Mouse (Mus musculus) midbrain, embryonic 10.5 days (tissue): Measurements from ENCODE around the gene Nid2. TPM values are rescaled to one million over a fixed set of nuclear protein-coding genes. Genes with fewer than 3 reads are reported as not detected.

Experiments used
- DNase-seq: peaks from one replicate; pipeline ENCODE4 v3.0.0-alpha.2; 2017; ENCODE audit warnings: low spot score
- H3K27ac ChIP-seq: fragments of 300-500 bp; sonication (generic); replicated peaks from 2 replicates; pipeline ENCODE4 v1.5.1; 2016; ENCODE audit warnings: mild to moderate bottlenecking
- H3K27me3 ChIP-seq: fragments of 300-500 bp; sonication (generic); 2 replicates; pipeline ENCODE4 v1.6.1; 2016; ENCODE audit warnings: low read depth, mild to moderate bottlenecking; ENCODE audit not compliant: poor library complexity, severe bottlenecking
- H3K36me3 ChIP-seq: fragments of 300-500 bp; sonication (generic); 2 replicates; pipeline ENCODE4 v1.6.1; 2016; ENCODE audit warnings: mild to moderate bottlenecking, moderate library complexity
- H3K4me1 ChIP-seq: fragments of 300-500 bp; sonication (generic); 2 replicates; pipeline ENCODE4 v1.6.1; 2016
- H3K4me3 ChIP-seq: fragments of 300-500 bp; sonication (generic); 2 replicates; pipeline ENCODE4 v1.5.1; 2016; ENCODE audit warnings: mild to moderate bottlenecking, moderate library complexity
- H3K9me3 ChIP-seq: fragments of 300-500 bp; sonication (generic); replicated peaks from 2 replicates; pipeline ENCODE4 v1.6.1; 2016; ENCODE audit warnings: mild to moderate bottlenecking
- WGBS: fragments of 180-500 bp; shearing (Covaris S2); methylation state at CpG from one replicate; pipeline ENCODE4 v1.1.7; 2016; 5-methylcytosine and 5-hydroxymethylcytosine counted together
- polyA plus RNA-seq: library from polyadenylated mRNA; unstranded; fragments of >200 nt; fragmentation: Nextera tagmentation; extraction: Ambion mirVana; gene quantifications from 2 replicates; pipeline ENCODE4 v1.2.1, GENCODE M21; 2016

Nid2 gene
- polyA plus RNA-seq, 1 experiment from 2014 or later = 41.0 TPM

DNA sequence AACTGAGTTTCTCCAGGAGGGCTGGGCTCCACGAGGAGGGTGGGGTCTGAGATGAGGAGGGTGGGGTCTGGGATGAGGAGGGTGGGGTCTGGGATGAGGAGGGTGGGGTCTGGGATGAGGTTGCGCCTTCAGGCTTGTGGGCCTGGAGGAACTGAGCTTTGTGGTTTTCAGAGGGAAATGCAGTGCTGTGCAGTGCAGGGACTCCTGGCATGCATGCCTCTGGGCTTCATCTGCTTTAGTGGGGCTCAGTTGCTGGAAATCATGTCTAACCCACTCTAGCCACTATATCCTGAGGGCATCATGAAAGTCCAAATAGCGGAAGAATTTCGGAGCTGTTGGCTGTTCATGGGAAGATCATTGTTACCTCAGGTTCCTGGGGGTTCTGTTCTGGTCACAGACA, 52.2 kb downstream of the Nid2 start:
- Histone ChIP-seq H3K27ac (no peak overlapping the region), H3K4me3 (no peak overlapping the region), H3K36me3 (peaks cover 5% of the 10 kb centered on the region; the same call in 1 of the 2 replicates), H3K4me1 (peaks cover 7% of the 10 kb centered on the region; the same call in 1 of the 2 replicates), H3K9me3 (no peaks in the 10 kb centered on the region), H3K27me3 (no peaks in the 10 kb centered on the region)
- WGBS = 60% methylated on average over 4 of the region's 4 CpGs
- no peak for DNase-seq

DNA sequence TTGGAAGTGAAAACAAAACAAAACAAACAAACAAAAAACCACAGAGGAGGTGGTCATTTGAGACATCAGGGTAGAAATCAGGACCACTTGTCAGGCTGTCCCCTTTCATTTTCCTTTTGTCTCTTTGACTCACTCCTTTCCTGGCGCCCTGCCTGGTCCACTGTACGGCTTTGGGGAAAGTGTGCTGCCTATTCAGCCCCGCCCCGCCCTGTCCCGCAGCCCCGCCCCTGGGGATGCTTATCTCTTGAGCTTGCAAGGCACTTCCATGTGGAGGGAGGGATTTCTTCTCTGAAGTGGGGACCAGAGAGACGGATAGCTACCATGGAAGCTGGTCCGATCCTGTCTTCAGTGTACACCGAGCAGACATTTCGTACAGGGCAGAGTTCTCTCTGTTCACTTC, 52.6 kb downstream of the Nid2 start:
- Histone ChIP-seq H3K9me3 (no peaks in the 10 kb centered on the region), H3K36me3 (peaks cover under 1% of the 10 kb centered on the region; the same call in 1 of the 2 replicates), H3K4me3 (no peak overlapping the region), H3K27ac (no peak overlapping the region), H3K4me1 (peaks cover 7% of the 10 kb centered on the region; the same call in 1 of the 2 replicates), H3K27me3 (no peaks in the 10 kb centered on the region)
- 45% methylated on average over 10 of the region's 10 CpGs for WGBS
- DNase-seq = no peak

DNA sequence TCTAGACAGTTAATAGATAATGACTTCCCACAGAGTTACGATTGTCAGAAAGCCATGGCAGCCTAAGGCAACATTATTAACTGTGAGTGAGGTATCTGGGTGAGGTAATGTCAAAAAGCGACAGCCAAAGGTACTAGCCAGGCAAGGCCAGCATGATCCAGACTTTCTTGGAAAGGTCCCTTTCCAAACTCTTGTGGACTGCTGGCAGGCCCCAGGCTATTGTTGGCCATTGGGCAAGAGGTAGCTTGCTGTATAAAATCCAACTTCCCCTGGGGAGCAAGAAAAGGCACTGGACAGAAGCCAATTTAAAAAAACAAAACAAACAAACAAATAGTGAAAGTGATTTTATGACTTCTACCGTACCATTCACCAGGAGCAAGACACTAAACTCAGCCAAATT, 56.3 kb downstream of the Nid2 start:
- no peaks in the 10 kb centered on the region for H3K9me3 ChIP-seq
- DNase-seq = no peak
- no peaks in the 10 kb centered on the region for H3K27me3 ChIP-seq
- H3K27ac ChIP-seq = no peak overlapping the region
- 94% methylated on average over 3 of the region's 3 CpGs for WGBS
- H3K4me1 ChIP-seq = peaks cover 3% of the 10 kb centered on the region; the same call in 1 of the 2 replicates
- no peak overlapping the region for H3K4me3 ChIP-seq
- H3K36me3 ChIP-seq = peaks cover 25% of the 10 kb centered on the region

DNA sequence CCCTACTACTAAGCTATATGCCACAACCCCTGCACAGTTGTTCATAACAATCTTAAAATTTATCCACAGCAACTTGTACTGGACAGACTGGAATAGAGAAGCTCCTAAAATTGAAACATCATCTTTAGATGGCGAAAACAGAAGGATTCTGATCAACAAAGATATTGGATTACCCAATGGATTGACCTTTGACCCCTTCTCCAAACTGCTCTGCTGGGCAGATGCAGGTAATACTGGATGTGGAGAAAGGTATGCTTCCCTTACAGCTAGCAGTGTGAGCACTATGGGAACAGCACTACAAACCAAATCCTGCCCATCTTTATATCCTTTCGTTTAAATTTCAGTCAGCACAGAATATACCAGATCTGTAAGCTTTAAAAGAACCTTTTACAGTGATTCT, 56.8 kb downstream of the Nid2 start:
- H3K9me3 ChIP-seq = no peaks in the 10 kb centered on the region
- H3K4me3 ChIP-seq = no peak overlapping the region
- peaks cover 3% of the 10 kb centered on the region; the same call in 1 of the 2 replicates for H3K4me1 ChIP-seq
- no peak for DNase-seq
- WGBS = 88% methylated on average over 2 of the region's 2 CpGs
- H3K36me3 ChIP-seq = peaks cover 30% of the 10 kb centered on the region
- no peaks in the 10 kb centered on the region for H3K27me3 ChIP-seq
- no peak overlapping the region for H3K27ac ChIP-seq

GRCm38 (mm10) chr14:19809934-19810333, 58.9 kb downstream of the Nid2 start:
- 92% methylated on average over 10 of the region's 10 CpGs for WGBS
- Histone ChIP-seq H3K4me1 (no peaks in the 10 kb centered on the region), H3K27me3 (no peaks in the 10 kb centered on the region), H3K36me3 (peaks cover 50% of the 10 kb centered on the region), H3K4me3 (no peak overlapping the region), H3K27ac (no peak overlapping the region), H3K9me3 (no peaks in the 10 kb centered on the region)
- no peak for DNase-seq

GRCm38 (mm10) chr14:19813061-19813460, 62.0 kb downstream of the Nid2 start:
- Histone ChIP-seq H3K9me3 (no peaks in the 10 kb centered on the region), H3K4me3 (no peak overlapping the region), H3K36me3 (peaks cover 75% of the 10 kb centered on the region), H3K27ac (no peak overlapping the region), H3K27me3 (no peaks in the 10 kb centered on the region), H3K4me1 (no peaks in the 10 kb centered on the region)
- no peak for DNase-seq
- WGBS = 81% methylated on average over 2 of the region's 2 CpGs

- Histone ChIP-seq H3K36me3 (peaks cover 86% of the 10 kb centered on the region), H3K9me3 (peaks cover 5% of the 10 kb centered on the region; the same call in 1 of the 2 replicates), H3K27ac (no peak overlapping the region), H3K27me3 (no peaks in the 10 kb centered on the region), H3K4me3 (no peak overlapping the region), H3K4me1 (peaks cover 7% of the 10 kb centered on the region)
- 15% methylated on average over 1 of the region's 1 CpGs for whole genome bisulfite sequencing
- DNase-seq = peak; percentile 74
These were observed 66.9 kb downstream of the Nid2 start for GRCm38 (mm10) chr14:19817949-19818348.

DNA sequence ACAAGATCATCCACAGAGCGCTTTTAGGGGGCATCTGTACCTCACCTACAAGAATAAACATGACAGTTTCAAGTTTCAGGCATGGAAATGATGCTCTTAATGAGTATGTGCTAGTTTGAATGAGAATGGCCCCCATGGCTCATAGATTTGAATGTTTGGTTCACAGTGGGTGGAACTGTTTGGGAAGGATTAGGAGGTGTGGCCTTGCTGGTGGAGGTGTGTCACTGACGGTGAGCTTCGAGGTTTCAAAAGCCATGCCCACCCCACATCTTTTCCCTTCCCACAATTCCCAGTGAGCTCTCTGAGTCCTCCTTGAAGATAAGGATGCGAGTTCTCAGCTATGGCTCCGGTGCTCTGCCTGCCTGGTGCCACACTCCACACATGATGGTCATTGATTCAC, 70.6 kb downstream of the Nid2 start:
- peaks cover 5% of the 10 kb centered on the region; the same call in 1 of the 2 replicates for H3K9me3 ChIP-seq
- no peak overlapping the region for H3K4me3 ChIP-seq
- H3K27me3 ChIP-seq = no peaks in the 10 kb centered on the region
- no peak overlapping the region for H3K27ac ChIP-seq
- peaks cover 51% of the 10 kb centered on the region for H3K36me3 ChIP-seq
- H3K4me1 ChIP-seq = peaks cover 27% of the 10 kb centered on the region
- WGBS = 96% methylated on average over 5 of the region's 5 CpGs
- DNase-seq = no peak

- H3K9me3 ChIP-seq = peaks cover 5% of the 10 kb centered on the region; the same call in 1 of the 2 replicates
- peak within 1 kb of the TSS; percentile 99 for H3K4me3 ChIP-seq
- WGBS = under 1% methylated on average over 80 of the region's 80 CpGs
- no peaks in the 10 kb centered on the region for H3K27me3 ChIP-seq
- H3K27ac ChIP-seq = peak within 1 kb of the TSS; percentile 93
- H3K36me3 ChIP-seq = peaks cover 38% of the 10 kb centered on the region
- peaks cover 27% of the 10 kb centered on the region for H3K4me1 ChIP-seq
- DNase-seq = peak; percentile 90
These were observed 72.5 kb downstream of the Nid2 start, which contains the start of gene Rtraf for GRCm38 (mm10) chr14:19823321-19824142. Gene Rtraf (minus strand): TSS chr14:19823824.

- WGBS = 65% methylated on average over 11 of the region's 11 CpGs
- Histone ChIP-seq H3K4me3 (0 out of 2 replicates have a peak overlapping the region, but pooled peaks have one; percentile 18), H3K4me1 (peaks cover 27% of the 10 kb centered on the region), H3K27ac (peak overlapping the region; percentile 93), H3K9me3 (peaks cover 5% of the 10 kb centered on the region; the same call in 1 of the 2 replicates), H3K27me3 (no peaks in the 10 kb centered on the region), H3K36me3 (peaks cover 19% of the 10 kb centered on the region)
- no peak for DNase-seq
These were observed 74.4 kb downstream of the Nid2 start for GRCm38 (mm10) chr14:19825481-19825880.

GRCm38 (mm10) chr14:19836289-19836688, 85.2 kb downstream of the Nid2 start:
- Histone ChIP-seq H3K4me3 (no peak overlapping the region), H3K27me3 (peaks cover 3% of the 10 kb centered on the region), H3K9me3 (no peaks in the 10 kb centered on the region), H3K4me1 (peaks cover 7% of the 10 kb centered on the region), H3K36me3 (no peaks in the 10 kb centered on the region), H3K27ac (no peak overlapping the region)
- WGBS = 89% methylated on average over 3 of the region's 3 CpGs
- DNase-seq = no peak

GRCm38 (mm10) chr14:19839600-19840332, 88.7 kb downstream of the Nid2 start:
- Histone ChIP-seq H3K36me3 (no peaks in the 10 kb centered on the region), H3K4me1 (peaks cover 7% of the 10 kb centered on the region), H3K27me3 (peaks cover 3% of the 10 kb centered on the region), H3K9me3 (no peaks in the 10 kb centered on the region), H3K4me3 (peak overlapping the region; percentile 43), H3K27ac (peak overlapping the region; percentile 77)
- 28% methylated on average over 15 of the region's 15 CpGs for WGBS
- DNase-seq = peak; percentile 69
